Mouse (Mus musculus) gastrocnemius, postnatal 36 days (tissue): ENCODE results near the gene 5730596B20Rik. TPM values are rescaled to one million over a fixed set of nuclear protein-coding genes. Genes with fewer than 3 reads are reported as not detected.

Source experiments
- DNase-seq, 2 experiments: peaks; one replicate each; pipeline ENCODE4 v3.0.0; 2022
- intact Hi-C: fragments of 180-260 bp; cut with DNase I; formaldehyde crosslinking; loops from one replicate; pipeline ENCODE4 v1.15.1; 2025
- total RNA-seq, 2 experiments: library from RNA; stranded (reverse); gene quantifications; 2 replicates each; pipeline ENCODE4 v1.2.3; 2021

The 5730596B20Rik gene
- total RNA-seq, 2 experiments from 2014 or later: not detected

- DNase-seq: peak; percentile 36 to 40
- intact Hi-C loops: loop anchor here (5.0 kb wide), 2 partner anchors 46 to 336 kb away; partner anchors contain the start of gene Hoxa2
Measured at GRCm38 (mm10) chr6:52208072-52208867, 31.0 kb downstream of the 5730596B20Rik start, which contains the start of gene Hoxa6. Hoxa6 (minus strand) TSS chr6:52208722.

GRCm38 (mm10) chr6:52208868-52209684 is 31.8 kb downstream of the 5730596B20Rik start:
- intact Hi-C loops: loop anchor here (5.0 kb wide), 2 partner anchors 47 to 337 kb away; partner anchors contain the start of gene Hoxa2
- no peak for DNase-seq

GRCm38 (mm10) chr6:52209685-52210046 is 32.4 kb downstream of the 5730596B20Rik start:
- intact Hi-C loops: loop anchor here (5.0 to 10.0 kb wide), 3 partner anchors 47 to 825 kb away; partner anchors contain the start of gene Hoxa2
- no peak for DNase-seq

GRCm38 (mm10) chr6:52211170-52211935 is 34.1 kb downstream of the 5730596B20Rik start:
- DNase-seq: peak; percentile 63 to 73
- intact Hi-C loops: loop anchor here (10.0 kb wide), 1 partner anchor 827 kb away; no protein-coding TSS in a partner anchor

- intact Hi-C loops: loop anchor here (10.0 kb wide), 1 partner anchor 827 kb away; no protein-coding TSS in a partner anchor
- DNase-seq: peak in 1 of 2 experiments; percentile 32
Measured at GRCm38 (mm10) chr6:52211961-52212360, 34.7 kb downstream of the 5730596B20Rik start.

GRCm38 (mm10) chr6:52212556-52213118 is 35.3 kb downstream of the 5730596B20Rik start:
- DNase-seq: peak in 1 of 2 experiments; percentile 41

GRCm38 (mm10) chr6:52213119-52213986 is 36.1 kb downstream of the 5730596B20Rik start, which contains the start of the genes Hoxa3 and Gm28308:
Hoxa3 (minus strand) TSS chr6:52213336.
Gm28308 (minus strand) TSS chr6:52213339.
- DNase-seq: peak; percentile 64 to 71
- intact Hi-C loops: loop anchor here (10.0 kb wide), 1 partner anchor 829 kb away; no protein-coding TSS in a partner anchor

More at GRCm38 (mm10) chr6:52212556-52213118, 35.3 kb downstream of the 5730596B20Rik start:
- intact Hi-C loops: loop anchor here (10.0 kb wide), 1 partner anchor 828 kb away; no protein-coding TSS in a partner anchor

GRCm38 (mm10) chr6:52214271-52214670 is 37.0 kb downstream of the 5730596B20Rik start:
- intact Hi-C loops: loop anchor here (10.0 kb wide), 1 partner anchor 829 kb away; no protein-coding TSS in a partner anchor
- no peak for DNase-seq

- intact Hi-C loops: loop anchor here (10.0 kb wide), 1 partner anchor 830 kb away; no protein-coding TSS in a partner anchor
- DNase-seq: no peak
Measured at GRCm38 (mm10) chr6:52215070-52215469, 37.8 kb downstream of the 5730596B20Rik start.

- intact Hi-C loops: loop anchor here (10.0 kb wide), 1 partner anchor 831 kb away; no protein-coding TSS in a partner anchor
- DNase-seq: no peak
Measured at GRCm38 (mm10) chr6:52215771-52216535, 38.7 kb downstream of the 5730596B20Rik start.

- intact Hi-C loops: loop anchor here (10.0 kb wide), 1 partner anchor 832 kb away; no protein-coding TSS in a partner anchor
Measured at GRCm38 (mm10) chr6:52216691-52217458, 39.6 kb downstream of the 5730596B20Rik start.

GRCm38 (mm10) chr6:52217459-52217768 is 40.1 kb downstream of the 5730596B20Rik start:
- intact Hi-C loops: loop anchor here (10.0 kb wide), 1 partner anchor 833 kb away; no protein-coding TSS in a partner anchor
- peak; percentile 74 to 77 for DNase-seq

More at GRCm38 (mm10) chr6:52216691-52217458, 39.6 kb downstream of the 5730596B20Rik start:
- DNase-seq: peak in 1 of 2 experiments; percentile 47

- DNase-seq: no peak
- intact Hi-C loops: loop anchor here (10.0 kb wide), 1 partner anchor 833 kb away; no protein-coding TSS in a partner anchor
Measured at GRCm38 (mm10) chr6:52217895-52218642, 40.8 kb downstream of the 5730596B20Rik start.

GRCm38 (mm10) chr6:52218643-52219215 is 41.4 kb downstream of the 5730596B20Rik start:
- intact Hi-C loops: loop anchor here (10.0 kb wide), 1 partner anchor 834 kb away; no protein-coding TSS in a partner anchor
- no peak for DNase-seq

GRCm38 (mm10) chr6:52219234-52219942 is 42.1 kb downstream of the 5730596B20Rik start:
- DNase-seq: no peak
- intact Hi-C loops: loop anchor here (10.0 kb wide), 1 partner anchor 835 kb away; no protein-coding TSS in a partner anchor
